Mouse (Mus musculus) limb, embryonic 14.5 days (tissue): ENCODE measurements around the gene A430078G23Rik. TPM values are rescaled to one million over a fixed set of nuclear protein-coding genes. Genes with fewer than 3 reads are reported as not detected.
"Not testable (repeated sequence)": the region's sequence is repeated elsewhere in the genome, so short reads cannot be mapped to it uniquely, and the experiment has no call there.

ENCODE experiments used
- ATAC-seq: fragments of 200-750 bp; cut with Nextera tagmentation; 2 replicates; pipeline ENCODE4 v1.8.0; 2017; ENCODE audit warnings: low read depth, moderate number of reproducible peaks, moderate TSS enrichment; ENCODE audit not compliant: low FRiP score
- DNase-seq: peaks from one replicate; pipeline ENCODE4 v3.0.0-alpha.2; 2015; ENCODE audit warnings: low spot score
- H3K27ac ChIP-seq: fragments of 300-500 bp; sonication (generic); replicated peaks from 2 replicates; pipeline ENCODE4 v1.5.1; 2014; ENCODE audit warnings: low read depth, mild to moderate bottlenecking, low read length, moderate library complexity, mixed read lengths
- H3K27me3 ChIP-seq: fragments of 300-500 bp; sonication (generic); 2 replicates; pipeline ENCODE4 v1.6.1; 2014; ENCODE audit warnings: low read length, mixed read lengths; ENCODE audit not compliant: control insufficient read depth, insufficient read depth
- H3K36me3 ChIP-seq: fragments of 300-500 bp; sonication (generic); 2 replicates; pipeline ENCODE4 v1.6.1; 2014; ENCODE audit warnings: mild to moderate bottlenecking, low read length, moderate library complexity, mixed read lengths; ENCODE audit not compliant: control insufficient read depth, insufficient read depth
- H3K4me1 ChIP-seq: fragments of 300-500 bp; sonication (generic); 2 replicates; pipeline ENCODE4 v1.6.1; 2014; ENCODE audit warnings: antibody characterized with exemption, low read length, mixed read lengths; ENCODE audit not compliant: control insufficient read depth, insufficient read depth
- H3K4me2 ChIP-seq: fragments of 300-500 bp; sonication (generic); replicated peaks from 2 replicates; pipeline ENCODE4 v1.6.1; 2014; ENCODE audit warnings: low read depth, mild to moderate bottlenecking, low read length, moderate library complexity; ENCODE audit not compliant: severe bottlenecking
- H3K4me3 ChIP-seq: fragments of 300-500 bp; sonication (generic); replicated peaks from 2 replicates; pipeline ENCODE4 v1.5.1; 2014; ENCODE audit warnings: low read length
- H3K9ac ChIP-seq: fragments of 300-500 bp; sonication (generic); 2 replicates; pipeline ENCODE4 v1.6.1; 2014; ENCODE audit warnings: mild to moderate bottlenecking, low read depth, low read length, moderate library complexity; ENCODE audit not compliant: severe bottlenecking
- H3K9me3 ChIP-seq: fragments of 300-500 bp; sonication (generic); 2 replicates; pipeline ENCODE4 v1.6.1; 2016; ENCODE audit warnings: low read length; ENCODE audit not compliant: control insufficient read depth
- POLR2A ChIP-seq: fragments of 200-500 bp; IDR thresholded peaks from 2 replicates; pipeline ENCODE4 v1.8.0; 2012; ENCODE audit warnings: inconsistent platforms, mild to moderate bottlenecking, moderate library complexity, borderline replicate concordance; ENCODE audit not compliant: insufficient read depth, insufficient read length; ENCODE audit errors: extremely low read depth
- WGBS: fragments of 180-500 bp; shearing (Covaris S2); extraction: QIAGEN DNeasy Blood & Tissue Kit; methylation state at CpG from one replicate; pipeline ENCODE4 v1.1.7; 2014; 5-methylcytosine and 5-hydroxymethylcytosine counted together
- polyA plus RNA-seq, 2 experiments: library from polyadenylated mRNA; depleted of rRNA in 1 of 2; stranded (reverse) in 1 of 2; unstranded in 1 of 2; fragments of >200 nt; fragmentation: Nextera tagmentation in 1 of 2; extraction: Ambion mirVana in 1 of 2; gene quantifications; 2 replicates each; pipeline versions ENCODE4 v1.2.1 to v1.2.3; 2012 to 2014

A430078G23Rik gene
- 0.13 and 0.18 TPM in 2 replicates for polyA plus RNA-seq (2012; rRNA removed)
- polyA plus RNA-seq (2014; fragmentation: Nextera tagmentation; extraction: Ambion mirVana), result 0.22 TPM in 1 of 2 replicates, not detected in the other

DNA sequence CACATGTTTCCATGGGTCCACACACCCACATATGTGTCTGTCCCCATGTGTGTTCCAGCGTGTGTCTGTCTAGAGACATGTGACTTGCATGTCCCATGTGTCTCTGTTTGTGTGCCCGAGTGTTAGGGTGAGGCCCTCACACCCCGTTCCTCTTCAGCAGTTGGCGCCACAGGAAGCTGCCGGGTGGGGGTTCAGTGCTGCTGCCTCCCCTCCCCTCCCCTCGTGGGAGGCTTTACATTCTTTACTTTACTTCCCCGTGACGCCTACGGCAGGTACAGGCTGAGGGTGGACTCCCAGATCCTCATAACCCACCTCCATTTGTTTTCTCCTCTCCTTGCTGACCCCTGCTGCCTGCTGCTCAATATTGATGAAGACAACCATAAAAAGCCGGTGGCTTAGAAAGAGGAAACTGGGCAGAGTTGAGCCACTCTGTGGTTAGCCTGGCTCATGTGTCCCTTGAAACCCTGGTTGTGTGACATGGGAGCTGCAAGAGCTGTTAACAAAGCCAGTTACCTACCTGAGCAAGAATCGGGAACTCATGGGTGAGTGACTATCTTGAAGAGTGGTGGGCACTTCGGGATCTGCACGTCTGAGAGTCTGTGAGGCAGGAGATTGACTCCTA, at the start of gene A430078G23Rik:
TSS of gene A430078G23Rik (plus strand) at position 227 of the 622 bp plus-strand sequence.
- H3K27ac ChIP-seq, result no peak within 1 kb of the TSS
- no peaks in the 10 kb centered on the region for H3K4me1 ChIP-seq
- no peaks in the 10 kb centered on the region for H3K36me3 ChIP-seq
- DNase-seq, result no peak
- H3K27me3 ChIP-seq, result no peaks in the 10 kb centered on the region
- TF ChIP-seq POLR2A, result no peak
- no peak within 1 kb of the TSS for H3K4me2 ChIP-seq
- no peaks in the 10 kb centered on the region for H3K9me3 ChIP-seq
- no peak within 1 kb of the TSS for H3K4me3 ChIP-seq
- ATAC-seq, result no peak
- WGBS, result 64% methylated on average over 13 of the region's 13 CpGs
- H3K9ac ChIP-seq, result no peak within 1 kb of the TSS

- not testable (repeated sequence) for H3K27me3 ChIP-seq
Observed at GRCm38 (mm10) chr8:3308205-3308800, 44.9 kb upstream of the A430078G23Rik start.

DNA sequence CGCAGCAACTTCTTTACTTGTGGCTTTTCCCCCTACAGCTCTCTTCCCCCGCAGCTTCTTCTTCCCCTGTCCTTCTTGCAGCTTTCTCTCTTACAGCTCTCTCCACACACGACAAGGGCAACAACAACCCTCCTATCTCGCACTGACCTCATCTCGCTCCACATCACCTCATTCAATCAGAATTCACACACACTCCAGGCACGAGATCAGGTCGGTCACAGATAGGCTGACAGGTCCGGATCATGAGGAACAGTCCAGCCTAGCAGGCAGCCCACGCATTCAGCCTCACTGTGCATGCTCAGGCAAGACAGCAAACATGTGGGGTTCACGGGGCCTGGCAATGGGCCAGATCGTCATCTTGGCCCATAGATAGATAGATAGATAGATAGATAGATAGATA, 43.6 kb upstream of the A430078G23Rik start:
- DNase-seq (no peak), ATAC-seq (no peak)
- no peak for TF ChIP-seq POLR2A
- no peaks in the 10 kb centered on the region for H3K9me3 ChIP-seq
- H3K4me3 ChIP-seq, result no peak overlapping the region
- no peaks in the 10 kb centered on the region for H3K4me1 ChIP-seq
- H3K4me2 ChIP-seq, result no peak overlapping the region
- WGBS, result 88% methylated on average over 11 of the region's 11 CpGs
- H3K36me3 ChIP-seq, result no peaks in the 10 kb centered on the region
- no peaks in the 10 kb centered on the region for H3K27me3 ChIP-seq
- no peak overlapping the region for H3K27ac ChIP-seq
- no peak overlapping the region for H3K9ac ChIP-seq

More at GRCm38 (mm10) chr8:3308205-3308800, 44.9 kb upstream of the A430078G23Rik start:
- not testable (repeated sequence) for DNase-seq, H3K27ac ChIP-seq, H3K9me3 ChIP-seq, H3K4me2 ChIP-seq, H3K4me3 ChIP-seq, ATAC-seq, H3K4me1 ChIP-seq, H3K9ac ChIP-seq, H3K36me3 ChIP-seq
- 92% methylated on average over 13 of the region's 13 CpGs for WGBS

GRCm38 (mm10) chr8:3311482-3311881, 41.7 kb upstream of the A430078G23Rik start:
- no peak for DNase-seq
- WGBS, result 74% methylated on average over 4 of the region's 4 CpGs

GRCm38 (mm10) chr8:3313417-3313816, 39.8 kb upstream of the A430078G23Rik start:
- H3K4me2 ChIP-seq, H3K36me3 ChIP-seq, H3K27me3 ChIP-seq, DNase-seq, H3K4me1 ChIP-seq, H3K9me3 ChIP-seq, ATAC-seq, H3K4me3 ChIP-seq, H3K9ac ChIP-seq, H3K27ac ChIP-seq: not testable (repeated sequence)
- whole genome bisulfite sequencing, result 67% methylated on average over 1 of the region's 1 CpGs

More at GRCm38 (mm10) chr8:3311482-3311881, 41.7 kb upstream of the A430078G23Rik start:
- Histone ChIP-seq H3K27ac (no peak overlapping the region), H3K4me1 (no peaks in the 10 kb centered on the region), H3K9me3 (no peaks in the 10 kb centered on the region), H3K27me3 (no peaks in the 10 kb centered on the region), H3K4me3 (no peak overlapping the region), H3K4me2 (no peak overlapping the region), H3K9ac (no peak overlapping the region), H3K36me3 (no peaks in the 10 kb centered on the region)
- TF ChIP-seq POLR2A, result no peak
- ATAC-seq, result no peak

- H3K36me3 ChIP-seq, result no peaks in the 10 kb centered on the region
- H3K4me2 ChIP-seq, result no peak overlapping the region
- 71% methylated on average over 3 of the region's 3 CpGs for WGBS
- DNase-seq (no peak), ATAC-seq (no peak)
- H3K9me3 ChIP-seq, result no peaks in the 10 kb centered on the region
- H3K27ac ChIP-seq, result no peak overlapping the region
- H3K4me3 ChIP-seq, result no peak overlapping the region
- no peaks in the 10 kb centered on the region for H3K4me1 ChIP-seq
- H3K9ac ChIP-seq, result no peak overlapping the region
- no peak for TF ChIP-seq POLR2A
- no peaks in the 10 kb centered on the region for H3K27me3 ChIP-seq
Observed at GRCm38 (mm10) chr8:3313843-3314242, 39.4 kb upstream of the A430078G23Rik start.
